Mouse (Mus musculus): ENCODE measurements at regions not wholly inside any gene's neighbourhood (a gene's known extent, or its start where the extent isn't known, plus 50 kb on each side); places are given as distances from the start of the nearest gene placed in this dataset.

- Histone ChIP-seq H3K27me3 (ENCODE audit: insufficient read depth, low read length) (no peaks in the 10 kb centered on the region), H3K4me2 (peak overlapping the region; percentile 40), H3K36me3 (ENCODE audit: insufficient read depth) (no peaks in the 10 kb centered on the region), H3K9me3 (ENCODE audit: low read depth, low read length) (no peaks in the 10 kb centered on the region), H3K4me3 (ENCODE audit: low read depth, low read length) (no peak overlapping the region), H3K9ac (no peak overlapping the region), H3K4me1 (ENCODE audit: insufficient read depth) (peaks cover 9% of the 10 kb centered on the region), H3K27ac (ENCODE audit: low read depth) (no peak overlapping the region)
- no peak for TF ChIP-seq CTCF (IDR thresholded peaks at IDR 0.05; ENCODE audit: low read depth)
- no peak for ATAC-seq (ENCODE audit: insufficient read depth)
- WGBS, result 46% methylated on average over 8 of the region's 8 CpGs
- no peak for DNase-seq
These were observed 59.3 kb upstream of the Dlk1 start for GRCm38 (mm10) chr12:109393326-109393725.

- H3K27me3 ChIP-seq (ENCODE audit: insufficient read depth, low read length), result no peaks in the 10 kb centered on the region
- no peak overlapping the region for H3K27ac ChIP-seq (ENCODE audit: low read depth)
- no peak overlapping the region for H3K9ac ChIP-seq
- ATAC-seq (ENCODE audit: insufficient read depth), result peak; percentile 73
- peak; percentile 91 for DNase-seq
- H3K4me2 ChIP-seq, result peak overlapping the region; percentile 40
- H3K36me3 ChIP-seq (ENCODE audit: insufficient read depth), result no peaks in the 10 kb centered on the region
- peaks cover 12% of the 10 kb centered on the region for H3K4me1 ChIP-seq (ENCODE audit: insufficient read depth)
- no peaks in the 10 kb centered on the region for H3K9me3 ChIP-seq (ENCODE audit: low read depth, low read length)
- no peak overlapping the region for H3K4me3 ChIP-seq (ENCODE audit: low read depth, low read length)
- peak; percentile 99 for TF ChIP-seq CTCF (IDR thresholded peaks at IDR 0.05; ENCODE audit: low read depth)
- WGBS, result 7% methylated on average over 15 of the region's 15 CpGs
These were observed 58.8 kb upstream of the Dlk1 start for GRCm38 (mm10) chr12:109393795-109394194.

GRCm38 (mm10) chr12:109394396-109394795 is 58.2 kb upstream of the Dlk1 start:
- no peak for DNase-seq
- Histone ChIP-seq H3K4me1 (ENCODE audit: insufficient read depth) (peaks cover 18% of the 10 kb centered on the region), H3K27ac (ENCODE audit: low read depth) (no peak overlapping the region), H3K4me2 (no peak overlapping the region), H3K27me3 (ENCODE audit: insufficient read depth, low read length) (no peaks in the 10 kb centered on the region), H3K9ac (no peak overlapping the region), H3K9me3 (ENCODE audit: low read depth, low read length) (no peaks in the 10 kb centered on the region), H3K36me3 (ENCODE audit: insufficient read depth) (no peaks in the 10 kb centered on the region), H3K4me3 (ENCODE audit: low read depth, low read length) (no peak overlapping the region)
- 76% methylated on average over 11 of the region's 11 CpGs for WGBS
- no peak for TF ChIP-seq CTCF (IDR thresholded peaks at IDR 0.05; ENCODE audit: low read depth)
- ATAC-seq (ENCODE audit: insufficient read depth), result no peak

- no peaks in the 10 kb centered on the region for H3K9me3 ChIP-seq (ENCODE audit: low read depth, low read length)
- TF ChIP-seq CTCF (IDR thresholded peaks at IDR 0.05; ENCODE audit: low read depth), result peak; percentile 26; the same call in 1 of the 2 replicates
- no peak overlapping the region for H3K27ac ChIP-seq (ENCODE audit: low read depth)
- H3K4me1 ChIP-seq (ENCODE audit: insufficient read depth), result peaks cover 36% of the 10 kb centered on the region
- WGBS, result 78% methylated on average over 6 of the region's 6 CpGs
- H3K4me2 ChIP-seq, result no peak overlapping the region
- no peak overlapping the region for H3K9ac ChIP-seq
- H3K36me3 ChIP-seq (ENCODE audit: insufficient read depth), result no peaks in the 10 kb centered on the region
- H3K27me3 ChIP-seq (ENCODE audit: insufficient read depth, low read length), result no peaks in the 10 kb centered on the region
- peak; percentile 32 for DNase-seq
- no peak overlapping the region for H3K4me3 ChIP-seq (ENCODE audit: low read depth, low read length)
- no peak for ATAC-seq (ENCODE audit: insufficient read depth)
These were observed 56.0 kb upstream of the Dlk1 start for GRCm38 (mm10) chr12:109396614-109397013.

GRCm38 (mm10) chr12:109397175-109398058 is 55.2 kb upstream of the Dlk1 start:
- peak; percentile 65 for DNase-seq
- Histone ChIP-seq H3K27me3 (ENCODE audit: insufficient read depth, low read length) (no peaks in the 10 kb centered on the region), H3K4me1 (ENCODE audit: insufficient read depth) (peaks cover 44% of the 10 kb centered on the region), H3K27ac (ENCODE audit: low read depth) (peak overlapping the region; percentile 91), H3K9ac (no peak overlapping the region), H3K9me3 (ENCODE audit: low read depth, low read length) (no peaks in the 10 kb centered on the region), H3K4me3 (ENCODE audit: low read depth, low read length) (no peak overlapping the region), H3K36me3 (ENCODE audit: insufficient read depth) (no peaks in the 10 kb centered on the region), H3K4me2 (no peak overlapping the region)
- 42% methylated on average over 12 of the region's 12 CpGs for WGBS
- peak; percentile 40; the same call in 1 of the 2 replicates for TF ChIP-seq CTCF (IDR thresholded peaks at IDR 0.05; ENCODE audit: low read depth)
- peak; percentile 7; the same call in 1 of the 2 replicates for ATAC-seq (ENCODE audit: insufficient read depth)

- no peak for DNase-seq
- ATAC-seq (ENCODE audit: insufficient read depth), result no peak
- Histone ChIP-seq H3K9ac (no peak overlapping the region), H3K4me1 (ENCODE audit: insufficient read depth) (peaks cover 54% of the 10 kb centered on the region), H3K9me3 (ENCODE audit: low read depth, low read length) (no peaks in the 10 kb centered on the region), H3K27ac (ENCODE audit: low read depth) (peak overlapping the region; percentile 91), H3K36me3 (ENCODE audit: insufficient read depth) (no peaks in the 10 kb centered on the region), H3K27me3 (ENCODE audit: insufficient read depth, low read length) (no peaks in the 10 kb centered on the region), H3K4me3 (ENCODE audit: low read depth, low read length) (no peak overlapping the region), H3K4me2 (no peak overlapping the region)
- no peak for TF ChIP-seq CTCF (IDR thresholded peaks at IDR 0.05; ENCODE audit: low read depth)
- 57% methylated on average over 7 of the region's 7 CpGs for WGBS
These were observed 54.1 kb upstream of the Dlk1 start for GRCm38 (mm10) chr12:109398473-109398872.

- H3K4me3 ChIP-seq (ENCODE audit: low read depth, low read length), result no peak overlapping the region
- ATAC-seq (ENCODE audit: insufficient read depth), result peak; percentile 64
- no peak overlapping the region for H3K9ac ChIP-seq
- no peak for TF ChIP-seq CTCF (IDR thresholded peaks at IDR 0.05; ENCODE audit: low read depth)
- peak overlapping the region; percentile 47 for H3K4me2 ChIP-seq
- DNase-seq, result peak; percentile 84
- peaks cover 57% of the 10 kb centered on the region for H3K4me1 ChIP-seq (ENCODE audit: insufficient read depth)
- H3K27ac ChIP-seq (ENCODE audit: low read depth), result peak overlapping the region; percentile 91
- H3K9me3 ChIP-seq (ENCODE audit: low read depth, low read length), result no peaks in the 10 kb centered on the region
- 6% methylated on average over 6 of the region's 6 CpGs for WGBS
- H3K27me3 ChIP-seq (ENCODE audit: insufficient read depth, low read length), result no peaks in the 10 kb centered on the region
- H3K36me3 ChIP-seq (ENCODE audit: insufficient read depth), result no peaks in the 10 kb centered on the region
These were observed 53.7 kb upstream of the Dlk1 start for GRCm38 (mm10) chr12:109398951-109399350.
